ENCODE assay signal across 12 mouse cellular contexts in the genomic region with DNA sequence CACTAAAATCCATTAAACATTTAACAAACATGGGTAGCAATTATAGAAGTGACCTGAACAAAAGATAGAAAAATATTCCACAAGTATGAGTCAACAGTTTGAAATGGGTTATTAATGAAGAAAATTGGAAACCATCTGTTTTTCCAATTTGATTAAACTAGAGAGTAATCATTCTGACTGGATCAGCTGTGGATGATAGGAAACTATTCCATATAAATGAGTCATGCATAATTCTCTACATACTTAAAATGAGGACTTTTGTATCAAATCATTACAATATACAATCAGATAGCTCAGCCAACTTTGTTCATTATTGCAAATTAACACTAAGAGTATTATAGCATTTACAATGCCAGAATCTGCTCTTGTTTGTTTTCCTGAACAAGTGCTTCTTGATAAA.
"Had no signal": no experiment of that assay in that cellular context is flagged by ENCODE, and none has a peak within 500 bp of the region (broad histone marks: within the 10 kb centered on the region; RNA-seq: fewer than 3 reads in every experiment).

No protein-coding gene starts in this region.

- DNase-seq: retina, postnatal 1 day; right cerebral cortex, adult 18-20 months; right cerebral cortex, postnatal 14 days; right cerebral cortex, postnatal 25 days; right cerebral cortex, postnatal 4 days; spleen, adult 18-20 months; thymus, adult 18-20 months; thymus, adult 2 months; thymus, postnatal 14 days; thymus, postnatal 25 days; thymus, postnatal 36 days; thymus, postnatal 4 days had no signal
